Mouse (Mus musculus): ENCODE measurements around the gene Slu7. TPM values are rescaled to one million over a fixed set of nuclear protein-coding genes. Genes with fewer than 3 reads are reported as not detected.

The Slu7 gene
- total RNA-seq (2021), result 10 to 100 TPM; 25.2 to 32.2 TPM
- long read RNA-seq, experiment 1, transcript Slu7-201 (16 exons, 3,625 nt), result major isoform, 7 of 21 reads
- long read RNA-seq, experiment 1, partial matches to known transcripts, result 3 of 21 reads
- long read RNA-seq, experiment 1, other reads (novel, unspliced or antisense), result 10 of 21 reads
- long read RNA-seq, experiment 2, transcript Slu7-201 (16 exons, 3,625 nt), result major isoform, 19 of 48 reads
- long read RNA-seq, experiment 2, partial matches to known transcripts, result 8 of 48 reads
- long read RNA-seq, experiment 2, other reads (novel, unspliced or antisense), result 21 of 48 reads

DNA sequence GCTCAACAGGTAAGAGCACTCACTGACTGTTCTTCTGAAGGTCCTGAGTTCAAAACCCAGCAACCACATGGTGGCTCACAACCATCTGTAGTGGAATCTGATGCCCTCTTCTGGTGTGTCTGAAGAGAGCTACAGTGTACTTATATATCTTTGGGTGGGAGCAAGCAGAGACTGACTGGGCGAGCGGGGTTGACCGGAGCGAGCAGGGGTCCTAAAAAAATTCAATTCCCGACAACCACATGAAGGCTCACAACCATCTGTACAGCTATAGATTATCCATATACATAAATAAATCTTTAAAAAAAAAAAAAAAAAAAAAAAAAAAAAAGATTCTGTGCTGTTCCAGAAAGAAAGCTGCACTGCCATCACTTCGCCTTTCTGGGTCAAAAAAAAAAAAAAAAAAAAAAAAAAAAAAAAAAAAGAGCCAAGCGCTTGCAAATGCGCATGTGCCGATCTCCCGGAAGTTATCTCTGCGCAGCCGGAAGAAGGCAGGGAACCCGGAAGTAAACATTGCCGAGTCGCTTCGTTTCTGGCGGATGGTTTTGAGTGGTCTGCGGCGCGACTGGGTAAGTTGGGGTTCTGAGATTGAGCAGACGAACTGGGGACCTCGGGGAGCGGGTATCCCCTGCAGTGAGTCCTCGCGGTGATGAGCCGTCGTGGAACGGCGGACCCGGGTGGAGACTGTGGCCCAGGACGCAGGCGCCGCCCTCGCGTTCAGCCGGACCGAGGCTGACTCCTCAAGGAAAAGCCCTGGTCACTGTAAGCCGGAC lies at the start of gene Slu7:
TSS of gene Slu7 (plus strand) at position 491 of the 770 bp plus-strand sequence.
- intact Hi-C loops (cut with DNase I), result no loop called here
- peak; percentile 55 to 57 for DNase-seq

DNA sequence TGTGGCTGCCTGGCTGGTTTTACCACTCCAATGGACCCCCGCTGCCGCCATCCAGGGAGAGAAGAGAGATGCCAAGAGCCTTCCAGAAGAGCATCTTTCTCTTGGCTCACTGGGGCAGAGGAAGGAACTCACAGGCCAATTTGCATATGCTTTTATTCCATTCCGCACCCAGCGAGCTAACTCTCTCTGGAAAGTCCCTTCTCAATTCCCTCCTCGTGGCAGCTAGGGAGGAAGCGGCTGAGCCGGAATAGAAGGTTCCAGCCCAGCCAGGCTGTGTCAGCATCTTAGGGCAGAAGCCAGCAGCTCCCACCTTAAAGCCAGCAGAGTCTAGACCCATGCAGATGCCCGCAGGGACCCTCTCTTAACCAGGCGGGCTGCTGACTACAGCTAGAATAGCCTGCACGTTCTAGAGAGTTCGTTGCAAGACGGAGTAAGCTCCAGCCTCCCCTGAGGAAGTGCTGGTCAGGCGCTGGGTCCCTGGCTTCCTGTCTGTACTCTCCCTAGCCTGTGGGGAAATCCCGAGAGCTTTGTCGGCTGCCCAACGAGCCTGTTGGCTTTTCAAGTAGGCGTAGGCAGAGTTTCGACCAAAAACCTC lies 48.4 kb upstream of the Slu7 start:
- DNase-seq, result peak; percentile 12 to 45
- intact Hi-C loops (cut with DNase I), result no loop called here

DNA sequence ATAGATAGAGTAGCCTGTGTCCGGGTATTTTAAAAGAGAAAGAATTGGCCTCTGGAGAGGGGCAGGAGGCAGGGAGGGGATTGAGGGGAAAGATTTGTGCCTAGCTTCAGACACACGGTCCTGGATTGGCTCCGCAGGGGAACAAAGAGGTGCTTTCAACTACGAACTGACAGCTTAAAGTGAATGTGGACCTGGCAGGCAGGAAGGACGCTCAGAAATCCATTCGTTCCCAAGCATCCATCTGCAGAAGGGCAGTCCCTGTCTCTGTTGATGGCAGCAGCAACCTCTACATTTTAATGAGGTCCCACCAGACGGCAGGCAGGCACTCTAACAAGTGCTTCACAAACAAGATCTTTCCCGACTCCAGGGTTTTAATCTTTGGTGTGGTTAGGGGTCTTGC lies 47.8 kb upstream of the Slu7 start:
- intact Hi-C loops (cut with DNase I), result no loop called here
- DNase-seq, result no peak

DNA sequence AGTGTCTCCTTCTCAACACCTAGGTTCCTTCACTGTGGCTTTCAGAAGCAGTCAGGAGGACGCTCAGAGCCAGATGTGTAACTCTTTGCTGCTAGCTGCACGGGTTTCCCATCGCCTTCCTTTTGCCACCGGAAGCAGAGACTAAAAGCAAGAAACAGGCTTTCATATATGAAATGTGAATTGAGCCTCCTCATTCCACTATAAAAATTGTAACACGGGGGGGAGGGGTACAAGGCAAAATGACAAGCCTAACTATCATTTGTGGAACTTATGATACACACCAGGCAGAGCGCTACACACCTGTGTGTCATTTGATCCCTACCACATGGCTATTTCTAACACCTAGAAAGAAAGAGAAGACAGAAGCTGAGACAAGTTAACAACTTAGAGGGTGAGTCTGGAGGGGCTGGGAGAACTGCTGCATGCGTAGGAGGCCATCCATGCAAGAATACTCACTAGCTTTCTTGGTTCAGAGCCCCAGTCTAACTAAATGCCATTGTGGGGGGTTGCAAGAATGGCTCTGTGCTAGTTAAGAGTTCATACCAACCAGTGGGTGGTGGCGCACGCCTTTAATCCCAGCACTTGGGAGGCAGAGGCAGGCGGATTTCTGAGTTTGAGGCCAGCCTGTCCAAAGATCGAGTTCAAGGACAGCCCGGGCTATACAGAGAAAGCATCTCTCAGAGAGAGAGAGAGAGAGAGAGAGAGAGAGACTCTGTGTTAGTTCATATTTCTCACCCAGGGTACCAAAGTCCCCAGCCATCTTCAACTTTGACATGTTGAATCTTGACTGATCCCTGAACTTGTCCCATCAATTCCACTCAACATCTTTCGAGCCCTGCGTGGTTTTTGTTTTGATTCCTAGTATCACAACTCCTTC lies 46.3 kb upstream of the Slu7 start:
- no peak for DNase-seq
- intact Hi-C loops (cut with DNase I), result no loop called here

DNA sequence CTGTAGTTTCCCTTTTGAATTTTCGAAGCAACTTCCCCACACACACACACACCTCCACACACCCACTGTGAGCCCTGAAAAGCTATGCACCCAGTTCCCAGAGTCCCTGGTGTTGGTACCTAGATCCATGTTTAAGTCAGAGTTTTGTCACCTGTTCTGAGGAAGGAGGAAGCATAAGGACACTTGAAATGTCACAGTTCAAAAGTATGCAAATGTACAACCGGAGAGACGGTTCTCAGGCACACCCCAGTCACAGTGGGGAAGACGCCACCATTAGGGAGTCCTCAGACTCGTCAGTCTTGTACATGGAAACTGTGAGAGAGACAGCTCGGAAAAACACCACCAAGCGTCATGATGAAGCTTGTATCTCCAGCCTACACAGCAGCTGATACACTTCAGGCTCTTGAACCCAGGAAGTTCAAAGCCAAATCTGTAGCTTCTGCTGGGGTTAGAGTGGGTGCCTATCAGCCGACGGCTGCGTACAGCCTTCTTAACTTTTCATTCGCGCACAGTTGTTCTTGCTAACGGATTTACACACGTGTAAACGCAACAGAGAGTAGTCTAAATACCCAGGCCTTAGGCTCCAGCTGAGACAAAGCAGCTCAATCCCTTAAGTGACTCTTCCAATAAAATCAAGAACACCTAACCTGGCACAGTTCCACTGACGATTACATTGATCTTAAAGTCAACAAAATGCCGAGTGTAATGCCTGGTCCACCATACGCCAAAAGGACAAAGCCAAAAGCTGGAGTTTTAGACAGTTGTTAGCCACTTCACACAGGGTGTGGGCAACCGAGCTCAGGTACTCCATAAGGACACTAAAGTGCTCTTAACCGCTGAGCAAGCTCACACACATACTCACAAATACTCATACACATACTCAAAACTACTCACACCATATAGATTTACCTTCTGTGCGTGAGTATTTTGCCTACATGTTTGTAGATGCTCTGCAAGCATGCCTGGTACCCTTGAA lies 45.1 kb upstream of the Slu7 start:
- DNase-seq, result no peak
- intact Hi-C loops (cut with DNase I), result no loop called here

DNA sequence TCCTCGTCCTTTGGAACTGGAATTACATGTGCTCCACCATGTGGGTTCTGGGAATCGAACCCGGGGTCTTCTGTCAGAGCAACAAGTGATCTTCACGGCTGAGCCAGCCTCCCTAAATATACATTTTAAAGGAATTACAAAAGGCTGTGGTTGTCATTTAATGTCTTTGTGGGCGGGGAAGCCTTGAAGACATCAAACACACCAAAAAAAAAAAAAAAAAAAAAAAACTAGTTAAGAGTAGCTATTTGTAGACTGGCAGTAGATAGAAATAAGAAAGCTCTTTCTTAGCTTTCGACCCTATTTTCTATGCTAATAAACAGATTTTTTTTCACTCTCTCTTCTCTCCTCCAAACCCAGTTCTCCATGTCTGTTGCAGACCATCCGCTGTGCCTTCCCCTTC lies 44.4 kb upstream of the Slu7 start:
- intact Hi-C loops (cut with DNase I), result no loop called here
- DNase-seq, result no peak

DNA sequence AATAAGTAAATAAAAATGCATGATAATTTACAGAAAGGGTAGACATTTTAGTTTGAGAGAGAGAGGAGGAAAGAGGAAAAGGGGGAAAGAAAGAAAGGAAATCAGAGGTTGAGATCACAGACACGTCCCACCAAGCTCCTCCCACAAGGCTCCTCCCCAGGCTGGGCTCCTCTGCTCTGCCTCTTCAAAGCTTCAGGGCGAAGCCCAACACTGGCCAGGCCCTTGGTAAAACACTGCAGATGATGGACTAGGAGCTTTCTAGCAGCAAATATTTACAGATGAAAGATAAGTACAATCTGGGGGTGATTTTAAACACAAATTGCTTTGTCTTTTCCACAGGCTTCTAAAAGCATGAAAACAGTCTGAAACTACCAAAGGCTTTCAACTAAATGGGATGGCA lies 40.8 kb upstream of the Slu7 start:
- intact Hi-C loops (cut with DNase I), result no loop called here
- DNase-seq, result no peak

DNA sequence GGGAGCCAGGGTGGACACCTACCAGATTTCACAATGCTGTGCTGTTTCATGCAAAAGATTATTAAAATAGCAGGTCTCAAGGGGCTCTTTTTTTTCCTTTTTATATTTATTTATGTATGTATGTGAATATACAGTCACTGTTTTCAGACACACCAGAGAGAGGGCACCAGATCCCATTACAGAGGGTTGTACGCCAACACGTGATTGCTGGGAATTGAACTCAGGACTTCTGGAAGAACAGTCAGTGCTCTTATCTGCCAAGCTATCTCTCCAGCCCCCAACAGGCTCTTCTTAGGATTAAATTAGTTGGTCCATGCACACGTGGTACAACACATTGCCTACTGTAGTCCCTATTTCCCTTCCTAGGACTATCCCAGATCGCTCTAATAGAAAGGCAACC lies 40.2 kb upstream of the Slu7 start:
- intact Hi-C loops (cut with DNase I), result no loop called here

DNA sequence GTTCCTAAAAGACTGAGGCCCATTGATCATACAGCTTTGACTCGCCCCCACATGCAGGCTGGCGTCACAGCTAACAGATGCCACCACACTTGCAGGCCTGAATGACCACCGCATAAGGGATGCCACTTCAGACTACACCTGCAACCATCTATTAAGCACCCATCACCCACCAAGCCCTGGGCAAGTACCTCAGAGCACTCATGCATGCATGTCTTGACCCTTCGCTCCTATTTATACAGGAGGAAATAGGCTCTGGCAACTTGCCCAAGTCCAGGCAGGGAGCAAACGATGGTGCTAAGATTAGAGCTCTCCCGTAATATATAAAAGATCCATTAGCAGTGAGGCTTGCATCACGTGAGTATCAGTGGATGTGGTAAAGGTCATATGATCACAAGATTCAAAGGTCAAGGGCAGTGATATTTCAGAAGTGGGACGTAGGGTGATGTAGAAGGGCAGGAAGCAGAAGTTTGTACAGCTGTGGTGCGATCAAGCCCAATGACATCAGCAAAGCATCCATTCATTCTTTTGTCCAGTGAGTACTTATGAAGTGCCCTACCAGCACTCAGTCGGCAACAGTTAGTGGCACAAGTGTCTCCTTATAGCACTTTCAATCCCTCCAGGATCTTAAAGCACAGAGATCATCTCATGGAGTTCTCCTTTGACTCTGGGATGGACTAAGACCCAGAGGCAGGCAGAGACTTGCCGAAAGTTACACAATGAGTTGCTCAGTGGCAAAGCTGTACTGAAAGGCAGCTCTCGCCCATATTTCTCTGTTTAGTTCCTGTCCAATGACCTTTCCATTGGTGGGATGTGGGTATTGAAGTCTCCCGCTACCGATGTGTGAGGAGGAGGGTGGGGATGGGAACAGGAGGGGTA lies 38.2 kb upstream of the Slu7 start:
- no peak for DNase-seq
- intact Hi-C loops (cut with DNase I), result no loop called here

More for the DNA sequence above, 40.2 kb upstream of the Slu7 start:
- no peak for DNase-seq

DNA sequence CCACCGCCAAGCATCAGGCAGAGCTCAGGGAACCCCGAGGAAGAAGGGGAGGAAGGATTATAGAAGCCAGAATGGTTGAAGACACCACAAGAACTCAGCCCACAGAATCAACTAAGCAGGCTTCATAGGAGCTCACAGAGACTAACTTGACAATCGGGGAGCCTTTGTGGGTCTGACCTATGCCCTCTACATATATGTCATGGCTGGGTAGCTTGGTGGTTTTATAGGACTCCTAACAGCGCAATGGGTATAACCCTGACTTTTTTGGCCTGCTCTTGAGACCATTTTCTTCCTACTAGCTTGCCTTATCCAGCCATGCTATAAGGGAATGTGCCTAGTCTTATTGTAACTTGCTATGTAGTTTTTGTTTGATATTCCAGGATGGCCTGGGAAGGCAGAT lies 37.3 kb upstream of the Slu7 start:
- no peak for DNase-seq
- intact Hi-C loops (cut with DNase I), result no loop called here

DNA sequence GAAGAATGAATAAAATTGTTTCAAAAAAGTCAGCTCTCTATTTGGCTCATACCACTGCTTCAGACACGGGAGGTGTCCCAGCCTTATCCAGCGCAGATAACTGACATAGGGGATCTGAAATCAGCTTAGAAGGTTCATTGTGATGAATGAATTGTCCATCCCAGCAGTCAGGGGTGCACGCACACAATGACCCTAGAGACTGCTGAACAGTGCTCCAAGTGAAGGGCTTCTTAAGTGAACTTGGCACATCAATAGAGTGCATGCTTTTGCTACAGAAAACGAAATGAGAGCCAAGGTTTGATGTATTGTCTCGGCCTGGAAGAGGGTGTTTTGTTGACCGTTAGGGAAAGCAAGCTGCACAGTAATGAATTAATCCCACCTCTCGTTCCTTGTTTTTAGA lies 36.9 kb upstream of the Slu7 start:
- intact Hi-C loops (cut with DNase I), result no loop called here
- no peak for DNase-seq

DNA sequence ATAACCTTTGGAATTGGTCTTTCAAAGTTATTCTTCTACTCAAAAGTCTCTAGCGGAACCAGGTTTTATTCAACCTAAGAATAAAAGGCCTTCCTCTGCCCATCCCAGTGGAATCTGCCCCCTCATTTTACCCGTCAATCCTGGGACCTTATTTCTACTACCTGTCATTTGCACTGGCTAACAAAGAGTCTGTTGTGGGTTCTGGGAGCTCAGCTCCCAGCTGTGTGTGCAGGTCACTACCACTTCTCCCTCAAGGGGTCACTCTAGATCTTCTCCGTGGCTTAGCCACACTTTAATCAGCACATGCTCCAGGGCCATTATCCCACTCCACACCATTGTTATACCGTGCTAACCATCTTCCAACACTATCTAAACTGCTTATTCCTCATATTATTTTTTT lies 34.2 kb upstream of the Slu7 start:
- no peak for DNase-seq
- intact Hi-C loops (cut with DNase I), result no loop called here

DNA sequence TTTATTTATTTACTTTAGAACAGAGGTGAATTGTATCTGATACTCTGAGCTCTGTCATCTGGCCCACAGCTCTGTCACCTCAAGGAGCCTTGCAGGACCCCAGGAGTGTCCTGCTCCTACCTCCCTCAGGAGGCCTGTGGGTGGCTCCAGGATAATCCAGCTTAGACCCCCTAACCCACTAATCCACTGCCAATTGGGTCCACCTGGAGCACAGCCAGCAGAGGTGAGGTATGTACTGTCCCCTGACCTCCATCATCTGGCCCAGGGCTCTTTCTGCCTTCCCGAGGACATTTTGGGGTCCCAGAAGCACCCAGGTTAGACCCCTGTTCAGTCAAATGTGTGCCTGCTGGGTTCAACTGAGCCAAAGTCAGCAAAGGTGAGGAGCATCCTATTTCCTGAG lies 33.4 kb upstream of the Slu7 start:
- no peak for DNase-seq
- intact Hi-C loops (cut with DNase I), result no loop called here

DNA sequence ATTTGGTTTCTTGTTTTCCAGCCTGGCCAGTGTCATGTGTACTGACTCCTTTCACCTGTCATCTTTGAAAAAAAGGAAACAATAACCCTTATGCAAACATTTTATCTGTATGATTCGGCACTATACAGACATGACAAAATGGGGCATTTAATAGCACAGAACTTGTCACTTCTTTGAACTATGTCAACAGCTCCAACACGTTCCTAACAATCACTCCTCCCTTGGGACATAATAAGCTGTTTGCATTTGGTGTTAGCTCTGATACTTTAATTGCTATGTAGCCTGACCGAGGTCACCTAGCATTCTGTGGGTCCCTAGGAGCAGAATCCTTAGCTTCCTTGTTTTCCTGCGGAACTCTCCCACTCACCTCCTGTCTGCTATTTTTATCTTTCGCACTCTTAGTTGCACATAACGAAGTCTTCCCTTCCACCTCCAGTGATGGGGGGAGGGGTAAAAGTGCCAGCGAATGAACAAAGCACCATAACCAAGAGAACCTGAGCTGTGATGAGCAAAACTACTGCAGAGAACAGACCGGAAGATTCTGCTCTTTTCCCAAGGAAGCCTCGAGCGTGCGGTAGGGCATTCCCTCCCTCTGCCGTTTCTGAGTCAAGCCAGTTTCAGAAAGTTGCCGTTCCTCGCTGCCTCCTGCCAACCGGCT lies 29.3 kb upstream of the Slu7 start:
- no peak for DNase-seq
- intact Hi-C loops (cut with DNase I), result no loop called here

DNA sequence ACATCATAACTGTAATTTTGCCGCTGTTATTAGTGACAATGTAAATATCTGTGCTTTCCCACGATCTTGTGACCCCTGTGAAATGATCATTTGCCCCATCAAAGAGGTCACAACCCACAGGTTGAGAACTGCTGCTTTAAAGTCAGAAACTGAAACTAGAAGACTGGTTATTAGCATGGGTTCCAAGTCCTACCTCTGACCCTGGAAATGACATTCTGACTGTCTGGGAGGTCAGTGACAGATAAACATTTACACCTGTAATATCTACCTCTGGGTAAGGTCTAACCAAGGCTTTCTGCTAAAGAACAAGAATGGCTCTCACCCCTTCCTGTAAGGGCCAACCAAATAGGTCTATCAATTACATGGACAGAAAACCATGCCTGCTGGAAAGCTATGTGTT lies 24.7 kb upstream of the Slu7 start:
- intact Hi-C loops (cut with DNase I), result no loop called here
- no peak for DNase-seq

DNA sequence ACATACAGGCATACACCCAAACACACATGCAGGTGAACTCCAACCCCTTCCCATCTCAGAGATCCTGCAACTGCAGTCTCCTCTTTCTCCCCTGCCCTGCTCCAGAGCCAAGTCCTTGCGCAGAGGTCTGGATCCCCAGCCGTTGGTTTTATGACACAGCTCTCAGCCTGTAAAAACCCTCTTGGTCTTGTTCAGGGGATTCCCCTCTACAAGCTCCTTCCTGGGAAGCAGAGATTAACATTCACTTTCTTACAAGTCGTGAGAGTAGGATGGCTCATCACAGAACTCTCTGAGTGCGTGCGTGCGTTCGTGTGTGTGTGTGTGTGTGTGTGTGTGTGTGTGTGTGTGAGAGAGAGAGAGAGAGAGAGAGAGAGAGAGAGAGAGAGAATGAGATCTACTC lies 23.3 kb upstream of the Slu7 start:
- intact Hi-C loops (cut with DNase I), result no loop called here
- DNase-seq, result no peak

DNA sequence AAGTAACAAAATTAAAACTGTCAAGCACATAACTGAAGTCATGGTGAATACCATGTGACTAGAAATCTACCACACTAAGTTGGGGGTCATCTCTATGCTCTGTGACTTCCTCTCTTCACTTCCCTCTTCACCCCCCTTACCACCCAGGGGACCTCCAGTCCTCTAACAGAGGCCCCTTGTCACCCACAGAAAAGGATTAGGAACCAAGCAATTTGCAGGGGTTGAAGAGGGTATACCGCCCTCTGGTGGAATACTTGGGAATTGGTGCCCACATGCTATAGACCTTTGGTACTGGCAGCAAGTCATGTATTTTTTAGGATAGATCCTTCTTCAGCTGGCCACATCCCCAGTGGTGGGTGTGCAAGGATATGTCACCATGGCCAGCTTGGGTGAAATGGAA lies 22.1 kb upstream of the Slu7 start:
- DNase-seq, result peak; percentile 15 to 26
- intact Hi-C loops (cut with DNase I), result no loop called here

DNA sequence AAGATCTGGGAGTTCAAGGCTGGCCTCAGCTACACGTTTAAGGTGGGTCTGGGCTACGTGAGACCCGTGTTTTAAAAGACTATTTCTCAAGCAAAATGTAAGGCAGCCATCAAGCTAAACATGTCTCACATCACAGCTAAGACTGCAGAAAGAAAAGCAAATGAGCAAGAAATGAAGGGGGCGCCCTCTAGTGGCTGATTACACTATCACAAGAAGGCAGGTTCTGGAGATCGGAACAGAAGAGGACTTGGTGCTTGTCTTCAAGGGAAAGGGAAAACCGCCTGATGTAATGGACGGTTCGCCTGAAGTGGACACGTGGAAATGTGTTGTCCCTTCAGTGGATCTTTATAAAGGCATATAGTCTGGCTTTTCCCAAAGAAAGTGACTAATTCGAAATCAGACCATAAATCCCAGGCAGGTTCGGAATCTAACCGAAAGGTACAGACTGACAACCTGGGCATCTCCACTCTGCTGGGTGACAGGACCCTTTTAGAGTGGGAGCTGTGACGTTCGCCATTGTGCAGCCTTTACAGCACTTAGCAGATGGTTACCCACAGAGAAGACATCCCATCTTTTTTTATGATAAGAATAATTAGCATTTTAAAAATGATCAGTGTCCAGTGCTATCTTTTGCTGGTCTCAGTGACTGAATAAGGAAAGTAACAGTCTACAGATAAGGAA lies 20.6 kb upstream of the Slu7 start:
- intact Hi-C loops (cut with DNase I), result no loop called here
- DNase-seq, result peak; percentile 32 to 61
